Mouse (Mus musculus): ENCODE results near the gene Chit1.

DNA sequence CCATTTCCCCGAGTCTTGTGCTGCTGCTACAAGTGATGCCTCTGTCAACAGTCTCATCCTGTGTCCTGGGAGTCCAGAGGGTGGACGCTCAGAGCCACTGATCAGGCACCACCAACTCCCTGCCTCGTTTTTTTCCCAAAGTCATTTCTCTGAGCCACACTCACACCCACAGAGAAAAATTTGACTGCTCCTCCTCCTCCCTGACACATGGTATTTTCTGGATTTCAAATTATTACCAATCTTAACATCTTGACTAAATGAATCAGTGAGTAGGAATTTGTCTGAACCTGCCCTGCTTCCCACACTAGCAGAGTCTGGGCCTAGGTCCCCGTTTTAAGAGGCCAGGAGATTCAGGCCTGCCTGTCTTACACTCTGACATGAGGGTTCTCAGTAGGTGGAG, 81.0 kb downstream of the Chit1 start:
- no peak for TF ChIP-seq CTCF (IDR thresholded peaks at IDR 0.05; ENCODE audit: control insufficient read depth, insufficient read depth, insufficient read length)
- no peak for TF ChIP-seq CEBPB (IDR thresholded peaks at IDR 0.05; ENCODE audit: low read depth)
- no peak for TF ChIP-seq USF1 (IDR thresholded peaks at IDR 0.05; ENCODE audit: low read depth)
- TF ChIP-seq MAX (IDR thresholded peaks at IDR 0.05) = no peak
